Mouse (Mus musculus) regulatory T cell (primary cell): Measurements from ENCODE around the gene Slc5a5.

Experiments used
- in situ Hi-C: fragments of 300-600 bp; cut with MboI, MseI; formaldehyde crosslinking; loops from one replicate; pipeline ENCODE4 v1.15.1; 2025; ENCODE audit warnings: high pct_unique_total_duplicates

The Slc5a5 gene

DNA sequence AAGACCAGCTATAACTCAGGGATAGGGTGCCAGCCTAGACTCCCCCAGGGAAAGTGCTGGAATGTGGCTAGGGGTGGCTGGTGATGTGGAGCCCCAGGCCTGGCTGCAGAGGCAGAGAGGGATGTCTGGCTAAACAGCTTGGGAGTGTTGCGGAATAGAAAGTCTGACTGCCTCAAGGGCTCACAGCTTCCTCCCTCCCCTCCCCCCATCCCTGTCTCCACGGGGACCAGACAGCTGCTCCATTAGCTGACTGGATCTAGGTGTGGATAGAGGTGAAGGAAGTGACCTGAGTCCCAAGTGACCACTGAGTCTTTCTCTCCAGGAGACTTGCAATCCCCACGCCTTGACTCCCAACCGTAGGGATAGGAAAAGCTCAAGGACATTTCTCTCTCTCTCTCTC lies 10.6 kb upstream of the Slc5a5 start:
- in situ Hi-C loops = loop anchor here (10.0 kb wide), 1 partner anchor 1288 kb away; no protein-coding TSS in a partner anchor

DNA sequence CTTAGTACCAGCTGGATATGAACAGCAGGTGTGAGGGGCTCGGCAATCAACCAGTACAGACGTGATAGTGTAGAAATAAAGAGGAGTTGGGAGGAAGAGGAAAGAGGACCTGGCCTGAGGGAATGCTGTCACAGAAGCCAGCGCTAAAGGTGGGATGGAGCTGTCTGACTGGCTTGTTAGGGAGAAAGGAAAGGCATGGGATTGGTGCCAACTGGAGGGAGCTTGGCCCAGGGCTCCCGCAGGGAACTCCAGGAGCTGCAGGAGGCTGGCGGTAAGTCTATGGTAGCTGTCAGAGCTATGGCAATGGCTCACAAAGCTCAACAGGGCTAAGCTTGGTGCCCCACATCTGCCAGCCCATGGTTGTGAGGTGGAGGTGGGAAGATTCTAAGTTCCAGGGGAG lies 9.7 kb upstream of the Slc5a5 start:
- in situ Hi-C loops = loop anchor here (10.0 kb wide), 1 partner anchor 1287 kb away; no protein-coding TSS in a partner anchor

DNA sequence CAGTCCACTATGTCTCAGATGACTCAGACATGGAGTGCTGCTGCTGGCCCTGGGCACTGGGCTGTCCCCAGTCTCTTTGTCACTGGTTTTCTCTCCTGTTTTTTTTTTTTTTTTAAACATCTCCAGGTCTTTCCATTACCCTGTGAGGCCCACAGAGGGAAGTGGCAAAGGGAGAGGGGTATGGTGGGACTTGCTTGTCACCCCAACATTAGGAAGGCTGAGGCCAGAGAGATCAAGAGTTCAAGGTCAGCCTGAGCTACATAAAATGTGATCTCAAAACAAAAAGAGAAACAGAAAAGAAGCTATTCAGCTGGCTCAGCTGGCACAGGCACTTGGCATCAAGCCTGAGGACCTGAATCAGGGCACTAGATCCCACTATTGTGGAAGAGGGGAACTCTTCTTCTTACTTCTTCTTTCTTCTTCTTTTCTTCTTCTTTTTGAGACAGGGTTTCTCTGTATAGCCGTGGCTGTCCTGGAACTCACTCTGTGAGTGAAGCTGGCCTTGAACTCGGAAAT lies 8.4 kb upstream of the Slc5a5 start:
- in situ Hi-C loops = loop anchor here (10.0 kb wide), 1 partner anchor 1286 kb away; no protein-coding TSS in a partner anchor

DNA sequence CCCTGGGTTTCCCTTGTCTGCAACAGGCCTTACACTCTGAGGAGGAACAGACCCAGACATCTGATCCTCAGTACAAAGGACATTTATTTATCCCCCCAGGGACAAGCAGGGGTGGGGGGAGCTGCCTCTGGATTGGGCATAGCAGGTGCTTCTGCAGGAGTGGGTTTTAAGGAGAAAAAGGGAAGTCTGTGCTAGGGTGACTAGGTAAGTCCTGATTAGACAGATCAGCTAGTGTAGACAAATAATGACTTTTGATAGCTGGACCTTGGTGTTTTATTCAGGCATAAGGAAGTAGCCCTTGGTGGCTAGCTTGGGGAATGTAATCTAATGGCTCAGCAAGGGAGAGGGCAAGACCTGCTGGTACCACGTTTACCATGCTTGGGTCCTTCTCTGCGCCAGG lies 6.7 kb upstream of the Slc5a5 start:
- in situ Hi-C loops = loop anchor here (5.0 to 10.0 kb wide), 2 partner anchors 588 to 1026 kb away; partner anchors contain the start of genes Ano8 and Gtpbp3

DNA sequence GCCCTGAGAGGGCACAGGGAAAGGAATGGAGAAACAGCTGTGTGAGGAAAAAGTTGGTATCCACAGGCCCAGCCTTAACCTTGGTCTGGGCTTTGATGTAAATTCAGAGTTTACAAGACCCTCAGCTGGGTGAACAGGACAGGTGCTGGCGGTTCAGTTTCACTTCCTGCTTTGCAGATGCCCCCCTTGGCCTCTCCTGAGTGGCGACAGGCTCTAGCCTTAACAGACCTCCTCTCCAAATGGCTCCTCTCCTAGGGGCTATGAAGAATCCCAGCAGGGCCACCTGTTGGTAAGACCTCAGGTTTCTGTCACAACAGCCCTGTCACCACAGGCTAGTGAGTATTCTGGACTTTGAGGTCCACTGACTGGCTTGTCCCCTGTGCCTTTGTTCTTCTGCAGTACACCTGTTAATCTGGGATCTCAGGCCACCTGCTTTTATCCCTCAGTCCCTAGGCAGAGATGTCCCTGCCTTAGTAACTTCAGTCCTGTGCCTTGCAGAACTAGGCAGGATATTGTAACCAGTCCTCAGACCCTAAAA lies 6.2 kb upstream of the Slc5a5 start:
- in situ Hi-C loops = loop anchor here (5.0 to 10.0 kb wide), 2 partner anchors 589 to 1026 kb away; partner anchors contain the start of genes Ano8 and Gtpbp3

DNA sequence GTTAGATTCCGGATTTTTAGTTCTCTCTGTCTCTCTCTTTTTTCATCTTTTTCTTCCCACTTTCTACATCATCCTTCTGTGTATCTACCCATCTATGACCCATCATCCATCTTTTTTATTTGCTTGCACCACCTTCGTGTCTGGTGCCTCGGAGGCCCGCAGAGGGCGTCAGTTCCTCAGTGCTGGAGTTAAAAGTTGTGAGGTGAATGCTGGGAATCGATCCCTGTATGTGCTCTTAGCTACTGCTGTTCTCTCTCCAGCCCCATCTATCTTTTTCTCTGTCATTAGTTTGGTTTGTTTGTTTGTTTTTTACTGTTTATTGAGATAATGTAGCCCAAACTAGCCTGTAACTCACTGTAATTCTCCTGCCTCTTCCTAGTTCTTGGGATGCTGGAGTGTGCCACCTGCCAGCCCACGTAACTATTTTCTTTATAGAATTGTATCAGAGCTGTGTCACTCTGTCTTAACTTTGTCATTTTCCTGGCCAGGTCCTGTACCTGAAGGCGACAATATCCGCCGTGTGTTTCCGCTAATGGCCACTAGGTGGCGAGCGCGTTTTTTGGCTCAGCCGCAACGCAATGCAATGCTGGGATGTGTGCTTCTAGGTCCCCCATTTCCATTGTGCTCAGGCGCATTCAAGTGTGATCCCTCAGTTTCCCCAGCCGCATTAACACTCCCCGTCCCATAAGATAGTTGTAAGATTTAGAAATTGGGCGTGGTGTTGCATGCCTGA lies 5.3 kb upstream of the Slc5a5 start:
- in situ Hi-C loops = loop anchor here (5.0 to 10.0 kb wide), 2 partner anchors 589 to 1027 kb away; partner anchors contain the start of genes Ano8 and Gtpbp3

DNA sequence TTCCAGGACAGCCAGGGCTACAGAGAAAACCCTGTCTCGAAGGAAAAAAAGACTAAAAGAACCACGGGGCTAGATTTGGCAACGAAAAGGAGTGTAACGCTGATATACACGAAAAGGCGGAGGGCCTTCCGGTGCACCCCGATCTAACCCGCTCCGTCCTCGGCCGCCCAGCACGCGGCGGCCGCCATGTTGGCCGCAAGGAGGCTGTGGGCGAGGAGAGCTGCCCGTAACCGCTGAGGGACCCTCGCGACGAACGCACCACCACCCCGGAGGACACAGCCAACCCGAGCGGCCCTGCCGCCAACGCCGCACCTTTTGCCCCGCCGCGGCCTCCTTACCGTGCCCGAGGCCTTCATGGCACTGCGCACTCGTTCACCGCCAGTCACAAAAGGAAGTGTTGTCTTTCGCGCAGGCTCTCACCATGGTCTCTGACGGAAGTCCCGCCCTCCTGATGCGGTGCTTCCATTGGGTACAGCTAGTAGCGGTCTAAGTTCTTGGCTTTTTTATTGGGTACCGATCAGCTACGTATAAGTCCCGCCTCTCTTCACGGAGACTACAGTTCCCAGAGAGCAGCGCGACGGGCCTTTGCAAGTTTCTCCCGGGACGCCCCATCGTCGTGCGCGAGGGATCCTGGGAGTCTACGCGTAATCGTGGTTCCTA lies 4.6 kb upstream of the Slc5a5 start, which contains the start of gene Rpl18a:
Gene Rpl18a (minus strand): TSS at position 392 of the 660 bp plus-strand sequence.
- in situ Hi-C loops = loop anchor here (5.0 to 10.0 kb wide), 2 partner anchors 590 to 1028 kb away; partner anchors contain the start of genes Ano8 and Gtpbp3

DNA sequence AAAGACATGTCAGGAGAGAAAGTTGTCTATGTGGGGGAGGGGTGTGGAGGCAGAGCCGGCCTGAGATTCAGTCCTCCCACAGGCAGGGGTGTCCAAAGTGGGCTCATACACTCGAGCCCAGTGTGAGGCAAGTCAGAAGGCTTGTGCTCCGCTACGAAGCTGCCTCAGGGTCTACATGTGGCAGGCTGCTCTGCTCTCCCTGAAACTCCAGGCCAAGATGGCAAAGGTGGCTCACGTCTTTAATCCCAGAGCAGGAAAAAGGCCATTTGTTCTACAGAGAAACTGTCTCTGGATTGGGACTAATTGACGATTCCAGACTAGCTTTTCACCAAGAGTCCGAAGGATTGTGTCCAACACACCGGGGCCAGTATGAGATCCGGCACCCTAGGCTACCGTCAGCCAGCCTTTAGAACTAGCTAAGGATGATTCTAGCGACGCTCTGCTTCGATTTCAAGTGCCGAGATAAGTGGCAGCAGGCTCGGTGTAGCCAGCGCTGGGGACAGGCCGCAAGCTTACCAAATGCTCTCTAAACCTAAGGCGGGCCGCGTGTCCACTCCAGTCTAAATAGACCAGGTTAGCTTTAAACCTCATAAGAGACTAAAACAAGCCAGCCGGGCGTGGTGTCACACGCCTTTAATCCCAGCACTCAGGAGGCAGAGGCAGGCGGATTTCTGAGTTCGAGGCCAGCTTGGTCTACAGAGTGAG lies 3.9 kb upstream of the Slc5a5 start:
- in situ Hi-C loops = loop anchor here (5.0 to 10.0 kb wide), 2 partner anchors 591 to 1028 kb away; partner anchors contain the start of genes Ano8 and Gtpbp3

DNA sequence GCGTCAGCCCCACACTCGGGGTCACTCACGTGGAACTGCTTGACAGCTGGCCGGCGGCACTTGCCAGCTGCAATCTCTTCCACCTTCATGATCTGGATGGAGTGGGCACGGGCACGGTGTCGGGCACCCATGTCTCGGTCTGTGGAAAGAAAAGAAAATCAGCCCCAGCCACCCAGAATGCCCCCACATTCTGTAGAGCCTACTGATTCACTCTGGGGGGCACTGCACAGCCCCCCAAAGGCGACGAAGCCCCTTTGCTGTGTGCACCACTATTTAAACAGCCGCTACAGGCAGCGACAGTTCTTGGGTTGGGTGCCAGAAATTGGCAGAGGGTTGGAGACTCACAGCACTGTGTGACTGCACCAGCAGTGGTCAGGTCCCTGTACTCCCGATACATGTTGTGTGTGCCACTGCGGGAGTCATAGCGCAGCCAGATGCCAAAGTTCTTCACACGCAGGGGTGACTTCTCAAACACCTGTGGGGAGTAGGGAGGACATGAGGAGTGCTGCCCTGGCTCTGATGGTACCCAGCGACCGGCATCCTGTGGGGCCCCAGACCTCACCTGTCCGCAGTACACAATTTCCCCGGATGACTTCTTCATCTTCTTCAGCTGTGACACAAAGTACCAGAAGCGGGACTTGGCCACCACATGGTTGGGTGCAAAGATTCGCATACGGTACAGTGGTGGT lies 3.2 kb upstream of the Slc5a5 start:
- in situ Hi-C loops = loop anchor here (5.0 to 10.0 kb wide), 2 partner anchors 592 to 1029 kb away; partner anchors contain the start of genes Ano8 and Gtpbp3

DNA sequence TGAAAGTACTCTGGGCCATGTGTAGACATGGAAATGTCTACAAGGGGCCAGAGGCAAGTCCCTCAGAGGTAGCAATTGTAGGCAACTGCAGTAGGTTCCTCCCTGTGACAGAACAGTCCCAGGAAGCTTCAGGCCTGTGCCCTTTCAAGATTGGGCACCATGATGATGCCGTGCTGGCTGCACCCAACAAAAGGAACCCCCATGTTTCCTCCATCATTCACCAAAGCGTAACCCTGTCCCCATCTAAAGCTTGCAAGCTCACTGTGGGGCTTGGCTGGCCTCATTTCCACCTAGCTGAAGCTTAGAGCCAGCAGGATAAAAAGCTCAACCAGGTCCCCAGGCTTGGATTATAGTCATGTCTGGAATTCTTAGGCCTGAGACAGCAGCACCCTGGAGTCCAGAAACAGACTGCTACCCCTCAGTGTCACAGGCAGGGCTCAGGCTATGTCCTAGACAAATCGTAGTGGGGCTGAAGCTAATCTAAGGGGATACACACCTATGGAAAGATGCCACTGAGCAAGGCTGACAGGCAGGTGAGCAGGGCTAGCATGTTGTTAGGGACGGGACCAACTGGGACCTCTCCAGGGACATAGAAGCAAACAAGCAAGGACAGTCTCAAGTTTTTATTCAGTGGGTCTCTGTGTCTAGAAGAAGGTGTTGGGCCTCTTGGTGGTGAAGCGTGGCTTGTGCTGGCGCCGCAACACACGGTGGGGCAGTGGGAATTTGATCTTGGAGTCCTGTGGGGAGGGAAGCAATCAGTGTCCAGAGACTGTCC lies 2.4 kb upstream of the Slc5a5 start:
- in situ Hi-C loops = loop anchor here (5.0 to 10.0 kb wide), 2 partner anchors 592 to 1030 kb away; partner anchors contain the start of genes Ano8 and Gtpbp3

DNA sequence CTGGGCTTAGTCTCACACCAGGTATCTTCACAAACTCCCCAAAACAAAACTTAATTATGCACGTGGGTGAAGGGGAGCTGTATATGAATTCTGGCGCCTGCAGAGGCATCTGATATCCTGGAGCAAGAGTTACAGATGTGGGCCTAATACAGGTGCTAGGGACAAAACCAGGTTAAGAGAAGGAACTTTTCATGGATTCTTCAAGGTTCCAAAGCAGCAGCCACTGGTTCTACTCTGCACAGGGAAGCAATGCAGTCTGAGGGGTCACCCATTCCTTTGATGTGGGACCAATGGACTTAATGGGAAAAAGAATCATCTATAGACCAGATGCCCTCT lies 1.8 kb upstream of the Slc5a5 start:
- in situ Hi-C loops = loop anchor here (10.0 kb wide), 1 partner anchor 1030 kb away; no protein-coding TSS in a partner anchor

DNA sequence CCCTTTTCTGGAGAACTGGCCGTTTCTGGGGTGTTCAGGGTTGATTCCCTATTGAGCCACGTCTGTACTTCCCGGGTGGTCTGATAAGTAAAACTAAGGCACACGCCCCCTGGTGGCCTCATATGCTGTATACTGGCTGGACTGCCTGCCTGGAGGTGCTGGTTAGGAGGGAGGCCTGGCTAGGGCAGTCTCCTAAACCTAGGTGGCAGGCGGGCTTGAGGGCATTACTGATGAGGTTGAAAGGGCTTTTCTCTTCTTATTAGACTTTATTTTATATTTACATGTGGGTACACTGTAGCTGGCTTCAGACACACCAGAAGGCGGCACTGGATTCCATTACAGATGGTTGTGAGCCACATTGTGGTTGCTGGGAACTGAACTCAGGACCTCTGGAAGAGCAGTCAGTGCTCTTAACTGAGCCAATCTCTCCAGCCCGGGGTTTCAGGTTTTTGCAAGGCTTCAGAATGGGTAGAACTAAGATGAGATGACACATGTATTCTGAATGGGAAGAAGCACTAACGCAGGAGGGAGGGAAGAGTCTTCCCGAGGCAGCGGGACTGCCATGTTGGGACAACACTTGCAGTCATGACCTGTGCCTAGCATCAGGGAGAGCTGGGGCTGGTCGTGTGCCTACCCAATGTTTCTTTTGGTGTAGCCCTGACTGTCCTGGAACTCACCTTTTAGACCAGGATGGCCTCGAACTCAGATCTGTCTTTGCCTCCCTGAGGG lies 1.3 kb upstream of the Slc5a5 start:
- in situ Hi-C loops = loop anchor here (10.0 kb wide), 1 partner anchor 1031 kb away; no protein-coding TSS in a partner anchor

DNA sequence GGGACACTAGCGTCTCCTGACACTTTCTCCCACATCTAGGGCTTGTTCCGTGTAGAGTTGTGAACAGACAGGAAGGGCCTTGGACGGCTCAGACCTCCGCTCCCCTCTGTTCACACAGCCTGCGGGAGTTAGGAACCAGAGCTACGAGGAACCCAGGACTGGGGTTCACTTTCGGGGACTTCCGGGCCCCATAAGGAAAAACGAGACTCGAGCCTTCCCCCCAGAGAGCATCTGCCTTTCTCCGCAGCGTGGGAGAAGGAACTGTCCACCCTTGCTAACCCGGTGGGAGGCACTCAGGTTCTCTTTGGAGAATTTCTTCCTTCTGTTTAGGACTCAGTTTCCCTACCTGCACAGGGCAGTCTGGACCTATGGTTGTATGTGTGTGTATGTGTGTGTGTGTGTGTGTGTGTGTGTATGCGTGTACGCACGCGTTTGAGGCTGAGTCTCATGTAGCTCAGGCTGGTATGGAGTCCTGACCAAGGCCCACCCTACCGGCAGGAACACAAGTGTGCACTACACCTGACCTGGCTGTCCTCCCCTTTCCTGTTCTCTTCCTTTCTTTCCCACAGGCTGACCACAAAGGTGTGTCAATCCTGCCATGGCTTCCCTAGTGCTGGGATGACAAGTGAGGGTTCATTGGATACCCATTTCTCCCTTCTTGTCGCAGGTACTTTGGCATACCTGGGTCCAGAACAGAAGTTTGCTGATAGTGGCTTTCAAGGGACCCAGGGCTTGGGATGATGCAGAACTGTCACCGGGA lies 519 bp upstream of the Slc5a5 start:
- in situ Hi-C loops = loop anchor here (10.0 kb wide), 1 partner anchor 1032 kb away; no protein-coding TSS in a partner anchor

DNA sequence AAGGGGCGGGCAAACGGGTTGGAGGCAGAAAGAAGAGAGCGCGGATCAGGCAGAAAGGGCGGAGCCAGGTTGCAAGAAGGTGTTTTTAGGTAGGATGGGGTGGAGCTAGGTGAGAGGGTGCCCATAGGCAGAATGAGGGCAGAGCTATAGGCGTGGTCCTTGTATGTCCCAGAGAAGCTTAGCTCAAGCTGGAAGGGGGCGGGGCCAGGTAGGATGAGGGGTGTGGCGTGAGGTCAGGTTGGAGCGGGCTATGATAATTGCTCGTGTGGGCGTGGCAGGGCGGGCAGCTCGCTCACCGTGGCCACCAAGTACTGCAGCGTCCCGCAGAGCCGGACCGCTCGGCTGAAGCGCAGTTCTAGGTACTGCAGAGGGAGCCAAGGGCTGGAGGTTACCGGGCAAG lies 1.2 kb downstream of the Slc5a5 start:
- in situ Hi-C loops = loop anchor here (10.0 kb wide), 1 partner anchor 1033 kb away; no protein-coding TSS in a partner anchor

DNA sequence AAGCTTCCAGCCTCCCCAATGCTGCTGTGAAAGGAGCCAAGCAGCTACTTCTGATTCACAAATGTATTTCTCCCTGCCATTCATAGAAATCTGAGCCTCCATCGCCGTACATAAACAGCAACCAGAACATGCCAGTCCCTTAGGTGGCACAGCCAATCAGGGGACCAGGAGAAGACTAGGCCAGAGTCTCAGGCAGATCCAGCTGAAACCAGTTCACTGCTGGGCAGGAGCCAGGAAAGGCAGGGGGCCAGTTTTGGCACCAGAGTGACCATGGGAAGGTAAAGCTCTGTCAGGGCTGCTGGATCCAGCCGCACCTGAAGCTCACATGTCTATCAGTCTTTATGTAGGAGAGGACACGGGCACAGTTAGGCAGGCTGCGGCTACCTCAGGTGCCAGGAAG lies 1.9 kb downstream of the Slc5a5 start:
- in situ Hi-C loops = loop anchor here (10.0 kb wide), 1 partner anchor 1034 kb away; no protein-coding TSS in a partner anchor

DNA sequence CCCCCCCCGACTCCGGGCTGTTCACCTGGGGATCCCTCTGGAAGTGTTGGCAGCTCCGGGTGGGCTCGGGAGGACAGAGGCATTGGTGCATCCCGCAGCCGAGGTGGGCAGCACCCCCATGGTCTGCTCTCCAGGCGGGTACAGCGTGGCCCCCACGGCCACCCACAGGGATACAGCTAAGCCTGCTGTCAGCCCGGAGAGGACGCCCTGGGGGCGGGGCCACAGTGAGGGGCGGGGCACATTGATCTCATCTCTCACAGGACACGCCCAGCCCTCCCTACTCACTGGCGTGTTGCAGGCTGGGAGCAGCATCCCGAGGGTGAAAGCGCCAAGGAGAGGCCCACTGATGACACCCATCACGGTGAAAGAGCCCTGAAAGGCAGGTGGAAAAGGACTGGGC lies 4.9 kb downstream of the Slc5a5 start:
- in situ Hi-C loops = no loop called here

DNA sequence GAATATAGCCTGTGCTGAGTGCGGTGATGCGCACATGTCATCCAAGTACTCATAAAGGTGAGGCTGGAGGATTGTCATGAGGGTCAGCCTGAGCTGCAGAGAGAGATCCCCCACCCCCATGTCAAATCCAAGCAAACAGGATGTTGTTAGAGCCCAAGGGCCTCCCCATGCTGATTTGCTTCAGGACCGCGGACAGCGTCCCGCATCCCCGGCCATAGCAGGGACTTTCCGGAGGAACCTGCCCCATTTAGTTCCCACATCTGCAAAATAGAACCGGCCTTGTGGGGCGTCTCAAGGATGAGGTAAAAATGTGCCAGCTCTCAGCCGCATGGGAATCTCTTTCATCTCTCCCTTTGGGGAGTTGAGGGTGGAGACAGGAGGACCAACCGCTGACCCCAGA lies 6.9 kb downstream of the Slc5a5 start:
- in situ Hi-C loops = no loop called here

DNA sequence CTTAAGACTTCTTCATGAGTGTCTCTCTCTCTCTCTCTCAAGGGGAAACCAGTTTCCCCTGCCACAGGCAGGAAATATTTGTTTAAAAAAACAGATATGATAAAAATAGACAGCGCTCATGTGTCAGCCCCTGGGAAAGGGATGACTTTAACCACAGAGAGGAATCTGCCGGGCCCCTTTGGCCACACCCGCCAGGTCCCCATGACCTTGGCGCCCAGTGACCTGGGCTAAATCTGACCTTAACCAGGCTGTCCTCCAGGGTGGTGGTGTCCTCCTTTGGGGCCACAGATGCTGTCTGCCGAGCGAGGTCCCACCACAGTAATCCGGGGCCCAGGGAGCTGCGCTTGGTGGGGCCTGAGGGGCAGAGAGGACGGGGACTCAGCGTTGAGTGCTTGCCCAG lies 7.9 kb downstream of the Slc5a5 start:
- in situ Hi-C loops = no loop called here
